Mouse (Mus musculus) liver, embryonic 14.5 days (tissue): ENCODE data around the gene Trpc4.

Source experiments
- CTCF ChIP-seq: IDR thresholded peaks from 2 replicates; pipeline ENCODE4 v1.5.1; 2016; ENCODE audit warnings: antibody characterized with exemption, low read depth, control low read depth
- EP300 ChIP-seq: IDR thresholded peaks from 2 replicates; pipeline ENCODE4 v1.6.1; 2016; ENCODE audit warnings: antibody characterized with exemption, low read depth

GRCm38 (mm10) chr3:54155639-54156315 is at the start of gene Trpc4:
- no peak for TF ChIP-seq CTCF
- no peak for TF ChIP-seq EP300
